Mouse (Mus musculus): Measurements from ENCODE around the gene Fth1. TPM values are rescaled to one million over a fixed set of nuclear protein-coding genes. Genes with fewer than 3 reads are reported as not detected.
"Not testable (repeated sequence)": the region's sequence is repeated elsewhere in the genome, so short reads cannot be mapped to it uniquely, and the experiment has no call there.

Gene Fth1
- total RNA-seq (2021), result 1,000 to 10,000 TPM; 2,856 to 3,180 TPM

DNA sequence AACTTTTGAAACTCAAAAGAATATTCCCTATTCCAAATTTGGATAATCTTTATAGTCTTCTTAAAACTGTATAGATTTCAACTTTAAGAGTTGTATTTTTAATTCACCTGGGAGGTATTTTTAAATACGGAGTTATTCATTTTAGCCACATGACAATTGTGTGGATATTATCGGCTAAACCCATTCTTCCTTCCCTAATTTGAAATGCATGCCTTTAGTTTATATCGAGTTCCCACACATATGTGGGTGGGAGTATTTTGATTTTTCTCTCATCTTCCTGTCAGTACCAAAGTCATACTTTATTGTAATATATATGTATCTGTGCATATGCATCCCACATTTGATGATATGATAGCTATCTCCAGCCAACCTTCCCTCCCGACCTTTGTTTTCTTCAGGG is at the start of gene Fth1:
Gene Fth1 (plus strand): TSS at position 341 of the 400 bp plus-strand sequence.
- no peak for DNase-seq

DNA sequence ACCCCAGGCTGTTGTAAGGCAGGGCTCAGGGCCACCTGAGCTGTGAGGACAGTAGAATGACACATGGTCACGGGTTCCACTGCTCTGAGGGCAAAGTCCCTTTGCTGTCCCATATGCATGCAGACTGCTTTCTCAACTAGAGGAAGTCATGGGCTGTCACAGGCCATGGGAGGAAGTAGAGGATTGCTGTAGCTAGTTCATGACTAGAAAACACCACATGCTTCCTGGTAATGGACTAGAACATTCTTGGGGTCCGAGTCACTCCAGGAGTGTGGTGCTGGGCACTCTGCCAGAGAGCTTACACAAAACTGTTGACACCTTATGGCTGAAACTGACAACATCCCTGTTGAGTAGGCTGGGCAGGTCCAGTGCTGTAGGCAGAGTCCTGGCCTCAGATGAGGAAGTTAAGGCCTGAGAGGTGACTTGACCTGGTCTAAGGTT is 49.2 kb upstream of the Fth1 start:
- DNase-seq, result not testable (repeated sequence)

DNA sequence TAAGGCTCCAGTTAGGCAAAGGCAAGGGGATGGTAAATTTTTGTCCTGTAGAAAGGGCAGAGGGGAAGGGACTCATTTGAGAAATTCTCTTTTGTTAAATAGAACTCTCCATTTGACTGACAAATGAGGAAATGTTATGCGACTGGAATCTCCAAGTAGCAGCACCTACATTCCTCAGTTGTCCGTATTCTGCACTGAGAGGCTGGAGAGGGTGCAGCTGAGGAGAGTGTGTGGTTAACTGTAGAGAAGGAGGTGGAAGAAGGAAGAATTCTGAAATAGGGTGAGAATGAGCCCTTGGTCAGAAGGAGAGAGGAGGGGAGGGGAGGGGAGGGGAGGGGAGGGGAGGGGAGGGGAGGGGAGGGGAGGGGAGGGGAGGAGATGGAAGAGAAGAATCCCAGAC is 46.5 kb upstream of the Fth1 start:
- DNase-seq, result no peak

DNA sequence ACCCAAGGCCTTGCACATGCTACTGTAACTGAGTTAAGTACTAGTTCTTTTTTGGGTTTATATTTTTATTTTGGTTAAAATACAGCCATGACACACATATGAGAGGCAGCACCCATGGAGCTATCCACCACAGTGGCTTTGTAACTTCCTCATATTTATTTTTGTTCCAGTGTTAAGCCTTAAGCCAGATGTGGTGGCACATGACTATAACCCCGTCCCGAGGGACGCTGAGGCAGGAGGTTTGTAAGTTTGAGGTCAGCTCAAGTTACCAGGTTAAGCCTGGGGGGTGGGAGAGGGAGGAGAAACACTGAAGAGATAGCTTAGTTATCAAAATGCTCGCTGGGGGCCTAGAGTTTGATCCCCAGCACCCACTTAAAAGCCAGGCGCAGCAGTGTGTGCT is 43.8 kb upstream of the Fth1 start:
- DNase-seq, result no peak

DNA sequence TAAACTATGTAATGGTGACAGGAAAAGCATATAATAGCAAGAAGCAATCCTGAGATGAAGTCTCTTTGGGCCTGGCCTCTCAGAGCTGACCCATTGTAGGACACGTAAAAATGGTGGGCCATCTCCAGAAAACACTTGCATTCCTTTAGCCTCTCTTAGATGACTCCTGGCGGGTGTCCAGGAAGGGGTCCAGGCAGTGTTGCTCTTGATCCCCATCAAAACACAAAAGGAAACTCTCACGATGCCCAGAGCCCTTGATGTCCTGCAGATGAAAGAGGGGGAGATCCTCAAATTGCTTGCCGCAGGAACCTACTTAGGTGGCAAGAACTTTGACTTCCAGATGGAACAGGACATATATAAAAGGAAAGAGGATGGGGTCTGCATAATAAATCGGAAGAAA is 43.0 kb upstream of the Fth1 start:
- no peak for DNase-seq

DNA sequence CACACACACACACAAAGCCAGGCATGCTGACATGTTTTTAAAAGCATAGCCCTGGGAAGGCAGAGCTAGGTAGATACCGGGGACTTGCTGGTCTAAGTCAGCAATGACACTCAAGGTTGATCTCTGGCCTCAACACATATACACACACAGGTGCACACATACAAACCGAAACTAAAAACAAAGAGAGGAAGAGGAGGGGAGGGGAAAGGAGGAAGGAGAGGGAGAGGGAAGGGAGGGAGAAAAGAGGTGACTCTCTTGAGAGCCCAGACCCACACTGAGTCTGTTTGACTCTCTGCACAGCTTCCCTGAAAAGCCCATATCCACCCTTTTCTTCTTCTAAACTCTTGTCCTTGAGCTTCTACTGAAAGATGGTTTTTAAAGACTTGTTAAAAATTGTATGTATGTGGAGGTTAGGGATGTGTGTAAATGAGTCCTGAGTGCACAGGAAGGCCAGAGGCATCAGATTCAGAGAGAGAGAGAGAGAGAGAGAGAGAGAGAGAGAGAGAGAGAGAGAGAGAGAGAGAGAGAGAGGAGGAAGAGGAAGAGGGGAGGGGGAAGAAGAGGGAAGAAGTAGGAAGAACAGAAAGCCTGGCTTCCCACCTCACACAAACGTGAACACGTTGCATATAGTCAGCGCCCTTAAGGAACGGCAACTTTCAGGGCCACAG is 42.1 kb upstream of the Fth1 start:
- DNase-seq, result no peak

DNA sequence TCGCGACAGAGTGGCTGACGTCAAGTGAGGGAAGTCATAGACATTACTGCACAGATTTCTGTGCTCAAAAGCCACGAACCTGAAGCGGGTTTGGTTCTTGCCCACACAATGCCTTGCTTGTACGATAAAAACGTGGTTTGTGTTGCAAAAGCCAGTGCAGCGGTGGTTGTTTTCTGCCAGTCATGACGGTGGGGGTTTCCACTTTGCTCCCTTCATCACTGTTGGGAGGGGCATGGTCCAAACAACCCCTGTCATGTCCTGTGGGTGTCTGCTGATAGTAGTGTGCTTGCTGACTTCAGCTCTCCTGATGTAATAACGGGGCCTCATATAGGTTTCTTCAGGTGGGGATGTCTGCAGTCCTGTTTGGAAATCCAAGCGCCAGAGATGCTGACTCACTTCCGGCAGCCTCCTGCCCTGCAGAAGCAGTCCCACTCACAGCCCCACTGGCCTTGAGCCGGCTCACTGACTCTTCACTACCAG is 41.5 kb upstream of the Fth1 start:
- DNase-seq, result no peak

DNA sequence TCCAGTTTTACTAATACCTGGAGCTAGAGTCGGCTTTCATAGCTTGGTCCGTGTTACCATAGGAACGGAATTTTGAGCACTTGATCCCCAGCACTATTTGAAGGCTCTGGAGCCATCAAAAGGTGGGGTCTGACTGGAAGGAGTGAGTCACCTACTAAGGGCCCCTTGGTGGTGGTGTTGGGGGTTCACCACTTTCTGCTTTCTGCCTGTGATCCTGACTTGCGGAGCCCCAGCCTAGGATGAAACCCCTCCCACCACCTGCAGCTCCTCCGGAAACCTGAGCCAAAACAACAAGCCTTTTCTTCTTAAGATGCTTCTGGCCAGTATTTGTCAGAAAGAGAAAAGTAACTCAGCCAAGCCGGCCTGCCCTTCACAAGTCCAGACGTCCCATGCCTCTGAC is 40.6 kb upstream of the Fth1 start:
- DNase-seq, result no peak

DNA sequence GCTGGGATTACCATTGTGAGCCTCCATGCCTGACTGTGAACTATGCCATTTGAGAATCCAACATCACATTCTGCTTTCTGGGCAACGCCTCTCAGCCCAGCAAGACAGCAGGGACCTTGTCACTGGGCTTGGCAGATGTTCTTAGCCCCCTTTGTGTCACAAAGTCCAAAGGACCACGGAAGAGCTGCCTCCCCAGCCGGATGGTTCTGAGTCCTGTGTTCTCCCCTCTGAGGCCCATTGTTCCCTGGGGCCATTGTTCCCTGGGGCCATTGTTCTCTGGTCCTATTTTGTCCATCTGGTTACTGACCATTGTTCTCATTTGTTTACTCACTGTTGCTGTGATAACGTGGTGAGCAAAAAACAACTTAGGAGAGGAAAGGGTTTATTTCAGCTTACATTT is 39.5 kb upstream of the Fth1 start:
- DNase-seq, result no peak

DNA sequence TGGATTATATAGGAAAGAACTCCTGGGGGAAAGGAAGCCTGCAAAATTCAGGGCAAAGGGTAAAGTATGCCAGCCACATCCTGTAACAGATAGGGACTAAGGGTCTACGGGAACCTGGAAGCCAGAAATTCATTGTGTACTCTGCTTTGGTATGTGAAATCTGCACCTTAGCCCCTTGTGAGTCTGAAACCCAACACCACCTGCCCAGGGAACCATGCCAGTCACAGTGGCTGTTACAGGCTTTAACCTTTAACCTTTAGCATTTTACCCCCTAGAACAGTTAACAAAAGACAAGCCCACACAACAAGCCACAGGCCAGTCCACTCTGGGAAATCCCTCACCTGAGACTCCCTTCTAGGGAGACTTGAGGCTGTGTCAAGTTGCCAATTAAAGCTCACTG is 38.6 kb upstream of the Fth1 start:
- DNase-seq, result no peak

DNA sequence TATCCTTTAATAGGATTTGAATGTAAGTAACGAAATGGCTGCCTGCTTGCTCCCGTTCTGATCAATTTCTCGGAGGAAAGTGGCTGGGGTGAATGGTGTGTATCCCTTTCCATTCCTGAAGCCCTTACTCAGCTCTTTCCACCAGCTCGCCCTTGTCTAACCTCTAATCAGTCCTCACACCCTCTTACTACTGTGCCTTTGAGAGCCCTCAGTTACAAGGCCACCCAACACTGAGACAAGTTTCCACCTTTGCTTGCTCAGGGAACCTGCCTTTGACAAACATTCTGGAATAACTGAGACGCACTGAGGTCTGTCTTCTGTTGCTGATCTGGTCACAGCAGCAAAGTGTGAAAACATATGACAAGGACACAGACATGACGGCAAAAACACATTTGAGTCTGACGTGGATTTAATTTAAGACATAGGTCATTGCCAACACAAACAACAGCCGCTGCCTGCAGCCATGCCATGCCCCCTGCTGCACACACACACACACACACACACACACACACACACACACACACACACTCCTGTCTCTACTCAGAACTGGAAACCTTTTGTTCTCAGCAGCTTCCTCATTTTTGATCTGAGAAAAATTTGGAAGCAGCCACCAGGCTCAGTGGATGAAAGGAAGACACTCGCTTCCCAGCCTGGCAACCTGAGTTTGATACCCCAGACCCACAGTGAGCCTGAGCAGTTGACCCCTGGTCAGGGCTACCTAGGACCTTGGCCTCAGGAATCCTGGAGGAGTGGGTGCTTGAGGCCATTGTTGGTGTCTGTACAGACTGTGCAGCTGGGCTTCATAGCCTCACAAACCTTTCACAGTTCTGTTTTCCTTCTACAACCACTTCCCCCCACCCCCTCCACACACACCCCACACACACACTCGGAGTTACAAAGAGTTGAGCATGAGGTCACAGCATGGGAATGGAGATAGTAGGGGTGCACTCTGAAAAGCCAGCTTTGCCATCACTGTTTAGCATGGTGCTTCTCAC is 37.6 kb upstream of the Fth1 start:
- DNase-seq, result no peak

DNA sequence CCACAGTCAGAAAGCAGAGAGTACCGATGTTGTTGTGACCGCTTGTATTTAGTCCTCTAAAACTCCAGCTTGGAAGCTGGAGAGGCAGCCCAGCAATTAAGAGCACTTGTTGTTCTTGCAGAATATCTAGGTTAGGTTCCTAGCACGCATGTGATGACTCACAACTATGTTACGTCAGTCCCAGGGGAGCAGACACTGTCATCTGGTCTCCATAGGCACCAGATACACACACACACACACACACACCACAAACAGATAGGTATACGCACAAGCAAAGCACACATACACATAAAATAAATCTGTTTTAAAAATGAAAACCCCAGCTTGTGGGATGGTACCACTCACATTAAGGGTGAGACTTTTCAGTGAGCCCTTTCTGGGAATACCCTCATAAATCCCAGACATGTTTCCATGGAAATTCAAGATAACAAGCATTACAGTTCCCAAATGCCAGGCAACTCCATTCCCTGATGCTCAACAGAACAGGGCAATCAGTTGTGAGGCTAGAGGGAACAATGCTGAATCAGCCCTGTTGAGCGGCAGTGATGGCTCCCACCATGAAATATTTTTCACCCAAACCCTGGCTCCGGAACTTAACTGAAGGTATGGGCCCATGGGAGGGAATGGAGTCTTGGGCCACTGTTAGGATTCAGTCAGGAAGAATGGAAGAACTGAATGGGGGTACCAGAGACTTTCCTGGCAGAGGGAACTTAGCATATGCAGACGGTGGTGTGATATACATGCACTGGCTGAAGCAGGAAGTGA is 34.4 kb upstream of the Fth1 start:
- DNase-seq, result no peak

DNA sequence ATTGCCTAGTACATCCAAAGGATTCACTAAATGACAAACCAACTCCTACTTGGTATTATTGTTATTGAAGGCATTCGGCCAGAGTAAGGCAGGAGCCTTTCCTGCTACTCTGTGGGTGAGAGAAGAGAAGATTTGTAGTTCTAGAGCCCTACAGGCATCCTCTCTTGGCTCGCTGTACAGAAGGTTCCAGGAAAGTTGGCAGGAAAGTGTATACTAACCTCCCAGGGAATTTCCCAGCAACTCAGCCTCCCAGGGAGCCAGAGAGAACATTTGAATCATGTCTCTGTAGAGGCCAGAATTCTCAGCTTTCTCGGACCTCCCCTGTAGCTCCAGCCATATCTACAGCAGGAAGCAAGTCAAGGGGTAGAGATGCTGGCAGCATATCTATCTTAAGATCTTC is 33.4 kb upstream of the Fth1 start:
- DNase-seq, result no peak

DNA sequence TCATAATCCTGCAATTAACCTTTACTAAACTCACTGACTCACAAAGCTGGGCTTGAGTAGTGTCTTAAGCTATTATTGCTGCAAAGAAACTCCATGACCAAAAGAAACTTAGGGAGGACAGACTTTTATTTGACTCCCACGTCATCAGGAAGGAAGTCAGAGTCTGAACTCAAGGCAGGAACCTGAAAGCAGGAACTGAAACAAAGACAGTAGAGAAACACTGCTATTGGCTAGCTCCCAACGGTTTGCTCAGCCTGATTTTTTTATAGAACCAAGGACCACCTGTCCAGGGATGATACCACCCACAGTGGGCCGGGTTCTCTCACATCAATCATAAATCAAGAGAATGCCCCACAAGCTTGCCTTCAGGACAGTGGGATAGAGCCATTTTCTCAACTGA is 28.0 kb upstream of the Fth1 start:
- DNase-seq, result no peak

DNA sequence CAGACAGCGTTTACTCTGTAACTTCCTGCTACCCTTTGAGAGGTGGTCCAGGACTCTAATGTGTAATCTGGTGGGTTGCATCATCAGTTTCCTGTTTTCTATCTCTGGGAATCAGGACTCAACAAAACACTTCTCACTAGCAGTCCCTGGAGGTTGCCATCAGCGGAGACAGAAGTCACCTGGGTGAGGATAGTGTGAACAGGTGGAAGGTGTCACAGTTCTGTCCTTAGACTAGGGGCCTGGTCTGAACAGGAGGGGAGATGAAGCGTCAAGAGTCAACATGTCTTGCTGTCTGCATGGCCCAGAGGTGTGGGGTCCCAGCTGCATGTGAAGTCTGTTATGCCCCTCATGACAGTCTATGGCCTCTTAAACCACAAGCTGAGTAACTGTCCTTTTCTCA is 27.5 kb upstream of the Fth1 start:
- DNase-seq, result no peak

DNA sequence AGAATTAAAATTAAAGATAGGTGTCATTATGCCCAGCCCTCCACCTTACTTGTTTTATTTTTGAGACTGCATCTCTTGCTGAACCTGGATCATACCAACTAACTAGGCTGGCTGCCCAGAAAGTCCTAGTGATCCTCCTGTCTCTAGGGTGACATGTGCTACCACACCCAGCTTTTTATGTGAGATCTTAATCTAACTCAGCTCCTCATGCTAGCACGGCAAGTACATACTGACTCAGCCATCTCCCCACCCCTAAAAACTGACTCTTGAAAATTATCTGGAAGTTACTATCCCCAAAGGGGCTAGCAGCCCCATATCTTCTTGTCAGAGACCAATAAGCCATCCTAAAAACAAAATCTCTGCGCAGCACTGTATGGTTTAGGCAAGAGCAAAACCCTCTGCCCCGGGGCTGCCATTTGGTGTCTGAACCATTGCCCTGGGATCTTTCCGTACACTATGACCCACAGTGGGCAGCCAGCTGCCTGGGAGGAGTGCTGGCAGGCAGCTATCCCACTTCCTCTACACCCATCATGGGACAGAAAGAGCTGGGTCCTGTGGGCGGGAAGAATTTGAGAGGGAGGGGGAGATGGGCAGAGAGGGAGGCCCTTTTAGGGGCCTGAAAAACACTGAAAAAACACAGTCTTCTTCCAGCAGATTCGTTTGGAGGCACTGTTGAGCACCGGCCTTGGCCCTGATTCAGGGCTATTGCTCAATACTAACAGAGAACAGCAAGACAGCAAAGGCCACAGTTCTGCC is 26.2 kb upstream of the Fth1 start:
- DNase-seq, result peak; percentile 74 to 83

DNA sequence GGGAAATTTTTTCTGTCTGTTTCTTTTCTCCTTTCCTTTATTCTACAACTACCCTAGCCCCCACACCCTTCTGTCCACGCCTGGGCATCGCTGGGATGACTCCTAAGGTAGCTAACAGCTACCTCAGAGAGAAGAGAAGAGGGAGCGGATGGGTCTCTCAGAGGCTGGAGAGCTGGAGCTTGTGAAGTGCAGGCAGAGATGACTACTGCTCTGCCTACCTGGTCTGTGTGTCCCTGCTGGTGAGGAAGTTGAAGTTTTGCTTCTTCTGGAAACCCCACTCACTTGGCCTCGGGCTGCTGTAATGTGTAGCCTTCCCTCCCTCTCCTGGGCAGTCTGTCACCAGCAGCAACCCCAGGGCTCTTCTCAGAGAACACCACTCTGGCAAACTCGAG is 25.6 kb upstream of the Fth1 start:
- DNase-seq, result no peak

DNA sequence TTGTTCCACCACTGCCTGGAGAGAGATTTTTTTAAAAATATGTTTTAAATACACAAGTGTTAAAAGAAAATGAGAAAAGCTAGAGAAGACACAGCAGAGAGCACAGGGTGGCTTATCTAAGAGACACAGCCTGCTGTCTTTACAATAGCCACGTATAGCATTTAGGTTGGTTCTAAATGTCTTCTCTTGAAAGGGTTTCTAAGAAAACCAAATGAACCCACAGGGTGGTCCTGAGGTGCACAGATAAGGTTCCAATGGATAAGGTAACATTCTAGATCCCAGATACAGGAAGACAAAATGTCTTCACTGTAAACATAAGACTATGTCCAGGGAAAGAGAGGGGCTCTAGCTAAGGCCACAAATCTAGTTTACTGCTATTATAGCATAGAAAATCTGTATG is 25.0 kb upstream of the Fth1 start:
- no peak for DNase-seq

DNA sequence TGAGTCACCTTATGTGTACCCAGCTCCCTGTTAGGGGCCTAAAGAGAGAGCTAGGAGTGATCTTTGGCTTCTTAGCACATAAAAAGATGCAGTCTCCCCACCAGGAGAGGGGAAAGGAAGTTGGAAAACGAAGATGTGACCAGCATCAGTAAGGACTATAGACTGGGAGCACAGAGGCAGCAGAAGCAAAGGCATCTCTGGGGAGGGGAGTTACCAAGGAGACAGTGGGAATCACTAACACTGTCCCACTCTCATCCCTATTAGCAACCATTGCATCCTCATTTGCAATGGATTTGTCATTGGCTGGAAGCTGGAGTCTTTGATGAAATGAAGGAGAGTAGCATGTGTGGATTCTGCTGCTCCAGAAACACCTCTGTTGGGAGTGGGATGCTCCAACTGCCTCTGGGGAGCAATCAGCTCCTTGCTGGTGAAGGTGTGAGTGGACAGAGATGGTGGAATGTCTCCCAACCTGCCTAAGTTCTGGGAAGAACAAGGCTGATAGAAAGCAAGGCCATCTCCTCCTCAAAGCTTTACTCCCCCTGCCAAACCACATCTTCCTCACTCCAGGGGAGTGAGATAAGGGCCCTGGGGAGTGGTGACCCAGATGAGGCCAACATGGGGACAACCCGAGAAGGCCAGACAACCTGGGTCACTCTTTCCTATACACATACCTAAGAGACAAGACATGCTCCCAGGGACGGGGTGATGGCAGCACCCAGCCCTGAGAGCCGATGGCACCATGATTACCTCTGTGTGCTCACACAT is 23.6 kb upstream of the Fth1 start:
- DNase-seq, result no peak

DNA sequence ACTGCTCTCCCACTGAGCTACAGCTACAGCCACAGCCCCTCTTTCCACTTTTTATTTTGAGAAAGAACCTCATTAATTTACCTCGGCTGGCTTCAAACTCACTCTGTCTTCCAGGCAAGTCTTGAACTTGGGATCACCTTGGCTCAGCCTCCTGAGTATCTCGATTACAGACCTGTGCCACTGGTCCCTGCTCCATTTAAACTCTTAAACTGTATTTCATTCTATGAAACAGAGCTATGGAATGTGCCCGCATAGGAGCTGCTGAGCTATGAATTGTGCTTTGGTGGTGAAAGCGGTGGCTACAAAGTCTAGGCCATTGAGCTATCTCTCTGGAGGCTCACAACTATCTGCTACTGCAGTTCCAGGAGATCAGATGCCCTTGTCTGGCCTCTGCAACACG is 22.4 kb upstream of the Fth1 start:
- DNase-seq, result no peak

DNA sequence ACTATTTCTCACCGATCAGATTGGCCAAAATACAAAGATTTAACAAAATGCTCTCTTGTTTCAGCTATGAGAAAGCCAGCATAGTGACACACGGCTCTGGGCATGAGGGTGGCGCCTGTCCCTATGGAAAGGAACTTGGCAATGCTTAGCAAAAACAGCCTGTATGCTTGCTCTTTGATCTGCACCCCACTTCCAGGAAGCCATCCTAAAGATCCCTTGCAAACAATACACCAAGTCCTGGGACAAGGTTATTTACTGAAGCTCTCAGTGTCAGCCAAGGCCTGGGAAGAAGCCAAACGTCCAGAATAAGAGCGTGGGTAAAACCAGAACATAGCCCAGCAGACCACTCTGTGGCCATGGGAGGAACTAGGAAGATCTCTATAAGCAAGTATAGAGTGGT is 19.6 kb upstream of the Fth1 start:
- DNase-seq, result no peak

All from layer of hippocampus, postnatal 36 days (tissue).